Mouse (Mus musculus) testis, adult 2 months (tissue): ENCODE measurements around the gene Tgfb2.

Experiments
- CTCF ChIP-seq: fragments of 200-500 bp; IDR thresholded peaks from 2 replicates; pipeline ENCODE4 v1.5.1; 2012; ENCODE audit warnings: low read depth, mild to moderate bottlenecking, inconsistent platforms, low read length, moderate library complexity; ENCODE audit not compliant: control insufficient read depth, insufficient read depth, insufficient replicate concordance
- POLR2A ChIP-seq: fragments of 200-500 bp; IDR thresholded peaks from 2 replicates; pipeline ENCODE4 v1.6.1; 2012; ENCODE audit warnings: low read depth, mild to moderate bottlenecking, inconsistent platforms, low read length, moderate library complexity; ENCODE audit not compliant: control insufficient read depth

GRCm38 (mm10) chr1:186662996-186663395, 42.8 kb downstream of the Tgfb2 start:
- no peak for TF ChIP-seq CTCF
- TF ChIP-seq POLR2A, result no peak
